Mouse (Mus musculus) forebrain, postnatal 0 days (tissue): Measurements from ENCODE around the gene Ankrd13b. TPM values are rescaled to one million over a fixed set of nuclear protein-coding genes. Genes with fewer than 3 reads are reported as not detected.

Experiments used
- ATAC-seq: fragments of 200-750 bp; cut with Nextera tagmentation; 2 replicates; pipeline ENCODE4 v1.8.0; 2017; ENCODE audit warnings: mild to moderate bottlenecking, moderate library complexity
- DNase-seq: peaks from one replicate; pipeline ENCODE4 v3.0.0-alpha.2; 2015
- H3K27ac ChIP-seq: fragments of 300-500 bp; sonication (generic); 2 replicates; pipeline ENCODE4 v1.5.1; 2014; ENCODE audit warnings: low read depth, mild to moderate bottlenecking, antibody characterized with exemption, low read length, moderate library complexity, mixed read lengths
- H3K27me3 ChIP-seq: fragments of 300-500 bp; sonication (generic); 2 replicates; pipeline ENCODE4 v1.6.1; 2014; ENCODE audit warnings: mild to moderate bottlenecking, low read length, mixed read lengths; ENCODE audit not compliant: insufficient read depth
- H3K36me3 ChIP-seq: fragments of 300-500 bp; sonication (generic); 2 replicates; pipeline ENCODE4 v1.6.1; 2014; ENCODE audit warnings: mild to moderate bottlenecking, moderate library complexity; ENCODE audit not compliant: insufficient read depth
- H3K4me1 ChIP-seq: fragments of 300-500 bp; sonication (generic); 2 replicates; pipeline ENCODE4 v1.6.1; 2014; ENCODE audit warnings: antibody characterized with exemption; ENCODE audit not compliant: insufficient read depth
- H3K4me2 ChIP-seq: fragments of 300-500 bp; sonication (generic); 2 replicates; pipeline ENCODE4 v1.6.1; 2014; ENCODE audit warnings: low read depth, mild to moderate bottlenecking, moderate library complexity
- H3K4me3 ChIP-seq: fragments of 300-500 bp; sonication (generic); 2 replicates; pipeline ENCODE4 v1.5.1; 2014; ENCODE audit warnings: low read depth, low read length, mixed read lengths
- H3K9ac ChIP-seq: fragments of 300-500 bp; sonication (generic); 2 replicates; pipeline ENCODE4 v1.6.1; 2014; ENCODE audit warnings: mild to moderate bottlenecking
- H3K9me3 ChIP-seq: fragments of 300-500 bp; sonication (generic); 2 replicates; pipeline ENCODE4 v1.6.1; 2016; ENCODE audit warnings: low read length
- CTCF ChIP-seq: sonication (generic); IDR thresholded peaks from 2 replicates; pipeline ENCODE4 v1.5.1; 2016; ENCODE audit warnings: antibody characterized with exemption, control low read depth, low read depth
- WGBS: fragments of 180-500 bp; shearing (Covaris S2); extraction: QIAGEN DNeasy Blood & Tissue Kit; methylation state at CpG from one replicate; pipeline ENCODE4 v1.1.7; 2014; 5-methylcytosine and 5-hydroxymethylcytosine counted together
- polyA plus RNA-seq: library from polyadenylated mRNA; unstranded; fragments of >200 nt; fragmentation: Nextera tagmentation; extraction: Ambion mirVana; gene quantifications from 2 replicates; pipeline ENCODE4 v1.2.1, GENCODE M21; 2015
- total RNA-seq: library from RNA; depleted of rRNA; stranded (reverse); fragments of >200 nt; gene quantifications from 2 replicates; pipeline ENCODE4 v1.2.3, GENCODE M21; 2014

Ankrd13b gene
- total and polyA plus RNA-seq, 2 experiments from 2014 or later, result 55.4 to 81.7 TPM

DNA sequence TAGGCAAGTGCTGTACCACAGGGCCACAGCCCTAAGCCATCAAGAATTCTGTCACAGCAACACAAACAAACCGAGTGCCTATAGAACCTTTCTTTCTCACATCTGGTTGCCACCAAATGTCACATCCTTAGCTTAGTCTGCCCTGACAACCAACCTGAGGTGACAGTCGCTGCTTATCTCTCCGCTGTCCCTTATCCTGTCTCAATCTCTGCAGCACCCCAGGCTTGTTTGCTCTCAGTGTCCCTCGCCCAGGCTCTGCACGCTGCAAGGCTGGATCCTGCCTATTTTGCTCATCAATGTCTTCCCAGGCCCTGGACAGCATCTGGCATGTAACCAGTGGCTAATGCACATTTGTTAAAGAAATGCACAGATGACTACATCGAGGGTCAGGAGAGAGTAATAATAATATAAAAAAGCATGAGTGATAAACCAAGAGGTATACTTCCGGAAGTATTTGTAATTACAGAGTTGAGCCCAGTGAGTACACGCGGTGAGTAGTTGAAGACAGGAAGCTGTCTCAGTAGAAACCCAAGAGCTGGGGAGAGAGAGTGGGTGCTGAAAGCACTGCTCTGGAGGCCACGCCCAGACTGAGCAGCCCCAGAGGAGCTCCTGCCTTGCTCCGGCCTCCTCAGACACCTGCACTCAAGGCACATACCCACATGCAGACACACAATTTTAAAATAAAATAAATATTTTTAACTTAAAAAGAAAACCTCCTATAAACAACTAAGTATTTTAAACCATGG, 5.8 kb downstream of the Ankrd13b start:
- 78% methylated on average over 11 of the region's 11 CpGs for WGBS
- peaks cover 34% of the 10 kb centered on the region for H3K4me1 ChIP-seq

DNA sequence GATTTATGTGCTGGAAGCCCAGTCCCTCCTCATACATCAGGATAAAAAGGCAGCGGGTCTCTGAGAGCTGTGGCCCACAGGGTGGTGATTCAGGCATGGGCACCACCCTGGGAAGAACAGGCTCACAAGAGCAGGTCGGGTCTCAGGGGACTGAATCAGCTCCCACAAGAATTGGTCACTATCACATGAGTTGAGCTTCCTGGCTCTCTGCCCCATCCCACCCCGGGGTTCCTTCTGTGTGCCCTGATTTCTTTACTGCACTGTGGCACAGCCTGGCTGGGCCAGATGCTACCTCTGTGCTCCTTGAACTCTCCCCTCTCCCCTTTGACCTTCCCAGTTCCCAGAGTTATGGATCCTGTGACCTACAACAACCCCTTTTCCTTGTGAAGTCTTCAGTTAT, 6.4 kb downstream of the Ankrd13b start:
- no peaks in the 10 kb centered on the region for H3K27me3 ChIP-seq
- no peak for DNase-seq
- H3K27ac ChIP-seq, result no peak overlapping the region
- H3K4me2 ChIP-seq, result no peak overlapping the region
- no peaks in the 10 kb centered on the region for H3K36me3 ChIP-seq
- H3K4me1 ChIP-seq, result peaks cover 28% of the 10 kb centered on the region
- no peak for TF ChIP-seq CTCF
- H3K9ac ChIP-seq, result no peak overlapping the region
- WGBS, result 74% methylated on average over 3 of the region's 3 CpGs
- ATAC-seq, result no peak
- no peaks in the 10 kb centered on the region for H3K9me3 ChIP-seq
- H3K4me3 ChIP-seq, result no peak overlapping the region

More for the DNA sequence above, 5.8 kb downstream of the Ankrd13b start:
- no peak overlapping the region for H3K9ac ChIP-seq
- H3K4me3 ChIP-seq, result no peak overlapping the region
- no peak for TF ChIP-seq CTCF
- H3K4me2 ChIP-seq, result no peak overlapping the region
- H3K27me3 ChIP-seq, result no peaks in the 10 kb centered on the region
- no peak overlapping the region for H3K27ac ChIP-seq
- H3K36me3 ChIP-seq, result no peaks in the 10 kb centered on the region
- no peaks in the 10 kb centered on the region for H3K9me3 ChIP-seq
- ATAC-seq, result no peak
- no peak for DNase-seq

DNA sequence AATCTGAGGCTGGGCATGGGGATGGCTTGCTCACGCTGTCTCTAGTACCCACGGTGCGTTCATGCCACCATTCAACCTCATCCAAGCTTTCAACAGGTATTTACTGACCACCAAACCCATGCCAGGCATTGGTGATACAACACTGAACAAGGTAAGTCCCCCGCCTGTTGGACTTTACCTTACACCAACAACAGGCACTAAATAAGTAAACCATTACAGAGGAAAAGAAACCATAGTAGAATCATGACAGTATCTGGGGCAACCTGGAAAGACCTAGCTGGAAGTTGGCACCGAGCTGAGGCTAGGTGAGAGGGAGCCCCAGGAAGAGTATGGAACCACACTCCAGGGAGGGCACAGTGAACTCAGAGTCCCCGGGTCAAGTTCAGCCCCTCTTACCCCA, 12.6 kb downstream of the Ankrd13b start:
- Histone ChIP-seq H3K9me3 (no peaks in the 10 kb centered on the region), H3K4me2 (no peak overlapping the region), H3K9ac (no peak overlapping the region), H3K4me3 (no peak overlapping the region), H3K27me3 (no peaks in the 10 kb centered on the region), H3K4me1 (no peaks in the 10 kb centered on the region), H3K27ac (no peak overlapping the region), H3K36me3 (peaks cover 37% of the 10 kb centered on the region)
- no peak for ATAC-seq
- 93% methylated on average over 6 of the region's 6 CpGs for WGBS
- no peak for DNase-seq
- TF ChIP-seq CTCF, result no peak

DNA sequence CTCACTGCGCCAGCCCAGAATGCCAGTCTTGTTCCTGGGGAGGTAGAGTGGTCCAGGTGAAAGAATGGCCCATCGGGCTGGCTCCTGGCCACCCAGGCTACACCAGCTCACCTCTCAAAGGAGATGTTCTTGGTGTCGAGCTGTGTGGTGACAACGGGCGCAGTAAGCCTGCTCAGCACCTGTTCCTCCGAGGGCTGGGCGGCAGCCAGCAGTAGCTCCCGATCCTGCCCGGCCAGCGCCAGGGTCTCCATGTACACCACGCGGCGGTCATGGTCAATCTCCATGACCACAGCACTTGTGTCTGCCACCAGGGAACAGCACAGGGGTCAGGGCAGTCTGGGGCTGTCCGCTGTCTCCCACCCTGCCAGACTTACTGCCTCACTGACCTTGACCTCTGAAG, 13.3 kb downstream of the Ankrd13b start:
- no peak overlapping the region for H3K9ac ChIP-seq
- no peak overlapping the region for H3K4me3 ChIP-seq
- no peak overlapping the region for H3K4me2 ChIP-seq
- no peaks in the 10 kb centered on the region for H3K27me3 ChIP-seq
- no peak for TF ChIP-seq CTCF
- DNase-seq (no peak), ATAC-seq (no peak)
- WGBS, result 92% methylated on average over 14 of the region's 14 CpGs
- H3K27ac ChIP-seq, result no peak overlapping the region
- no peaks in the 10 kb centered on the region for H3K4me1 ChIP-seq
- no peaks in the 10 kb centered on the region for H3K9me3 ChIP-seq
- H3K36me3 ChIP-seq, result peaks cover 44% of the 10 kb centered on the region

DNA sequence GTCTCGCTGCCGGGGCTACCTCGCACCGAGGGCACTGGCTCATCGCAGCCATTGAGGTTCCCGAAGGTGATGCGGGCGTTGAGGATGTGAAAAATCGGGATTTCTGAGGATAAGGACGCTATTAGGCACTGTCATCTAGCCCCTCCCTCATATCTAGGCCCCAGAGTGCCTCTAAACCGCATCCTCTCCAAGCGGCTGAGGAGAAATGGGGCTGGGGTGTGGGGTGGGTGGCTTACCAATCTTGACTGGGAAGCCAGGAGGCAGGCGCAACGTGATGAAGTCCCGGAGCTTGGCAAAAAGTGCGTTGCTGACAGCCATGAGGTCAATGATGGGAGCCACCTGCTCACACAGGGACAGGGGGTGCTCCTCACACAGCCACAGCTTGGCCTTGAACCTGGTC, 16.7 kb downstream of the Ankrd13b start:
- DNase-seq, result no peak
- H3K9me3 ChIP-seq, result no peaks in the 10 kb centered on the region
- no peak for TF ChIP-seq CTCF
- no peak overlapping the region for H3K9ac ChIP-seq
- no peak overlapping the region for H3K4me3 ChIP-seq
- no peaks in the 10 kb centered on the region for H3K27me3 ChIP-seq
- H3K4me2 ChIP-seq, result no peak overlapping the region
- H3K36me3 ChIP-seq, result peaks cover 56% of the 10 kb centered on the region
- no peak overlapping the region for H3K27ac ChIP-seq
- H3K4me1 ChIP-seq, result no peaks in the 10 kb centered on the region
- no peak for ATAC-seq
- WGBS, result 91% methylated on average over 16 of the region's 16 CpGs

DNA sequence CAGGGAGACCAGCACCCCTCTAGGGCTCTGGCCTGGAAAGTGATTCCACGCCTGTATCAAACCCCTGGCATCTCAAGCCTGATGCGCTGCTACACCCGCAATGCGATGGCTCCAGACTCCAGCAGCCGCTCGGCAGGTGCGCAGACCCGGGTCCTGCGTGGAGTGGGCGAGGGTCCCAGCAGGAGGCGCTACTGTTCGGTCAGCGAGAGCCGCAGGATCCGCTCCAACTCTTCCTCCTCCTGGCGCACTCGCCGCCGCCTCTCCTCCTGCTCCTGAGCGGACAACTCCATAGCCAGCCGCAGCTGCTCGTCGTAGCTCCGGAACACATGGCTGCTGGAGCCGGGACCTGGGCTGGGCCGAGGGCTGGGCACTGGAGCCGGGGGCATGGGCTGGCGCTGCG, 18.1 kb downstream of the Ankrd13b start:
- no peak for ATAC-seq

DNA sequence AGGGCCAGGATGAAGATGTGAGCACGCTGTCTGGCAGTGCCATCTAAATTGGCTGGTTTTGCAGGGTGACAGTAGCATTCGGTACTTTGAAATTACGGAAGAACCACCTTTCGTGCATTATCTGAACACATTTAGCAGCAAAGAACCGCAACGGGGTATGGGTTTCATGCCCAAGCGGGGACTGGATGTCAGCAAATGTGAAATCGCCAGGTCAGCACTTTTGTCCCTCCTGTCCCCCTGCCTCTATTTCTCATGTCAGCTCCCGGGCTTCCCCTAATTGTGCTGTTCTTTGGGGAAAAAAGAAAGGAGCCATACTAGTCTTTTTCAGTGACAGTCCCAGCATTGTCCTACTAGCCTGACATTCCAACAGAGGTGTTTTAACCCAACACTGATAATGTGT, 21.1 kb downstream of the Ankrd13b start:
- Histone ChIP-seq H3K27ac (no peak overlapping the region), H3K36me3 (peaks cover 33% of the 10 kb centered on the region), H3K4me3 (no peak overlapping the region), H3K9me3 (no peaks in the 10 kb centered on the region), H3K27me3 (no peaks in the 10 kb centered on the region; the same call in none of the 2 replicates), H3K9ac (no peak overlapping the region), H3K4me1 (no peaks in the 10 kb centered on the region), H3K4me2 (no peak overlapping the region)
- TF ChIP-seq CTCF, result no peak
- no peak for ATAC-seq
- no peak for DNase-seq
- 85% methylated on average over 9 of the region's 9 CpGs for WGBS

More for the DNA sequence above, 18.1 kb downstream of the Ankrd13b start:
- Histone ChIP-seq H3K4me2 (no peak overlapping the region), H3K27me3 (no peaks in the 10 kb centered on the region), H3K9me3 (no peaks in the 10 kb centered on the region), H3K4me1 (no peaks in the 10 kb centered on the region), H3K4me3 (no peak overlapping the region), H3K36me3 (peaks cover 56% of the 10 kb centered on the region), H3K27ac (no peak overlapping the region), H3K9ac (no peak overlapping the region)
- no peak for TF ChIP-seq CTCF
- no peak for DNase-seq
- 70% methylated on average over 29 of the region's 29 CpGs for WGBS
